Mouse (Mus musculus) urinary bladder, adult 18-20 months (tissue): Measurements from ENCODE around the gene Ntrk1.
"Not testable (repeated sequence)": the region's sequence is repeated elsewhere in the genome, so short reads cannot be mapped to it uniquely, and the experiment has no call there.

Experiments used
- DNase-seq, 2 experiments: peaks; one replicate each; pipeline ENCODE4 v3.0.0; 2022; ENCODE audit warnings: low spot score in 2 of 2, mixed read lengths in 2 of 2

Gene Ntrk1

GRCm38 (mm10) chr3:87794922-87795325, at the start of gene Ntrk1:
TSS of gene Ntrk1 (minus strand) at chr3:87795162.
- no peak for DNase-seq

GRCm38 (mm10) chr3:87840858-87841257, 45.9 kb upstream of the Ntrk1 start:
- DNase-seq, result no peak

- DNase-seq, result peak; percentile 43 to 71
These were observed 43.7 kb upstream of the Ntrk1 start for GRCm38 (mm10) chr3:87838622-87839021.

- no peak for DNase-seq
These were observed 38.5 kb upstream of the Ntrk1 start for GRCm38 (mm10) chr3:87833482-87833881.

GRCm38 (mm10) chr3:87832109-87832859, 37.3 kb upstream of the Ntrk1 start:
- no peak for DNase-seq

GRCm38 (mm10) chr3:87829025-87829424, 34.1 kb upstream of the Ntrk1 start:
- no peak for DNase-seq

GRCm38 (mm10) chr3:87828435-87828834, 33.5 kb upstream of the Ntrk1 start:
- no peak for DNase-seq

GRCm38 (mm10) chr3:87824206-87824605, 29.2 kb upstream of the Ntrk1 start, which contains the start of gene Pear1:
TSS of gene Pear1 (minus strand) at chr3:87824306.
- DNase-seq, result not testable (repeated sequence)

GRCm38 (mm10) chr3:87818226-87818625, 23.3 kb upstream of the Ntrk1 start:
- DNase-seq, result no peak

- peak; percentile 42 to 54 for DNase-seq
These were observed 21.7 kb upstream of the Ntrk1 start for GRCm38 (mm10) chr3:87816646-87817093.

- no peak for DNase-seq
These were observed 21.2 kb upstream of the Ntrk1 start for GRCm38 (mm10) chr3:87816166-87816565.

GRCm38 (mm10) chr3:87812873-87813272, 17.9 kb upstream of the Ntrk1 start:
- no peak for DNase-seq

- no peak for DNase-seq
These were observed 17.5 kb upstream of the Ntrk1 start for GRCm38 (mm10) chr3:87812413-87812812.

GRCm38 (mm10) chr3:87811297-87811696, 16.3 kb upstream of the Ntrk1 start:
- DNase-seq, result no peak

- DNase-seq, result no peak
These were observed 14.5 kb upstream of the Ntrk1 start for GRCm38 (mm10) chr3:87809322-87809962.

GRCm38 (mm10) chr3:87804038-87804677, 9.2 kb upstream of the Ntrk1 start:
- no peak for DNase-seq

- DNase-seq, result no peak
These were observed 6.7 kb upstream of the Ntrk1 start for GRCm38 (mm10) chr3:87801681-87802080.

GRCm38 (mm10) chr3:87796736-87797334, 1.9 kb upstream of the Ntrk1 start, which contains the start of gene Insrr:
TSS of gene Insrr (plus strand) at chr3:87796951.
- DNase-seq, result peak in 1 of 2 experiments; percentile 19

- peak; percentile 29 to 30 for DNase-seq
These were observed 645 bp upstream of the Ntrk1 start for GRCm38 (mm10) chr3:87795336-87796277.

- no peak for DNase-seq
These were observed 5.2 kb downstream of the Ntrk1 start for GRCm38 (mm10) chr3:87789768-87790167.

- DNase-seq, result no peak
These were observed 5.7 kb downstream of the Ntrk1 start for GRCm38 (mm10) chr3:87789248-87789647.
